Mouse (Mus musculus): Measurements from ENCODE around the gene Bbs9. TPM values are rescaled to one million over a fixed set of nuclear protein-coding genes. Genes with fewer than 3 reads are reported as not detected.

Gene Bbs9
- polyA plus RNA-seq, 1 experiment from 2014 or later = 8.2 TPM

- H3K9ac ChIP-seq (ENCODE audit: low read depth, low read length) = no peak overlapping the region
- no peaks in the 10 kb centered on the region for H3K36me3 ChIP-seq (ENCODE audit: control insufficient read depth, insufficient read depth, low read length)
- no peak overlapping the region for H3K4me3 ChIP-seq (ENCODE audit: low read depth, low read length)
- ATAC-seq (replicated peaks; ENCODE audit: insufficient number of reproducible peaks, low FRiP score, low TSS enrichment) = no peak
- no peak overlapping the region for H3K27ac ChIP-seq (ENCODE audit: low read depth, low read length)
- no peaks in the 10 kb centered on the region for H3K4me1 ChIP-seq (ENCODE audit: control insufficient read depth, insufficient read depth, low read length)
- 52% methylated on average over 13 of the region's 13 CpGs for WGBS (ENCODE audit: insufficient replicate concordance)
- H3K9me3 ChIP-seq (replicated peaks; ENCODE audit: control insufficient read depth, low read length) = no peaks in the 10 kb centered on the region
- H3K4me2 ChIP-seq = no peak overlapping the region
- H3K27me3 ChIP-seq (ENCODE audit: control insufficient read depth, insufficient read depth, low read length) = no peaks in the 10 kb centered on the region
Measured at GRCm38 (mm10) chr9:22557467-22557866, 82.0 kb downstream of the Bbs9 start.

GRCm38 (mm10) chr9:22563612-22564347 lies 88.3 kb downstream of the Bbs9 start:
- Histone ChIP-seq H3K36me3 (ENCODE audit: control insufficient read depth, insufficient read depth, low read length) (no peaks in the 10 kb centered on the region), H3K9me3 (replicated peaks; ENCODE audit: control insufficient read depth, low read length) (no peaks in the 10 kb centered on the region), H3K27ac (ENCODE audit: low read depth, low read length) (no peak overlapping the region), H3K9ac (ENCODE audit: low read depth, low read length) (no peak overlapping the region), H3K4me3 (ENCODE audit: low read depth, low read length) (no peak overlapping the region), H3K27me3 (ENCODE audit: control insufficient read depth, insufficient read depth, low read length) (no peaks in the 10 kb centered on the region), H3K4me2 (no peak overlapping the region), H3K4me1 (ENCODE audit: control insufficient read depth, insufficient read depth, low read length) (no peaks in the 10 kb centered on the region)
- WGBS (ENCODE audit: insufficient replicate concordance) = 82% methylated on average over 11 of the region's 11 CpGs
- no peak for ATAC-seq (replicated peaks; ENCODE audit: insufficient number of reproducible peaks, low FRiP score, low TSS enrichment)

- Histone ChIP-seq H3K9ac (ENCODE audit: low read depth, low read length) (no peak overlapping the region), H3K36me3 (ENCODE audit: control insufficient read depth, insufficient read depth, low read length) (no peaks in the 10 kb centered on the region), H3K27me3 (ENCODE audit: control insufficient read depth, insufficient read depth, low read length) (no peaks in the 10 kb centered on the region), H3K27ac (ENCODE audit: low read depth, low read length) (no peak overlapping the region), H3K4me2 (no peak overlapping the region), H3K4me1 (ENCODE audit: control insufficient read depth, insufficient read depth, low read length) (no peaks in the 10 kb centered on the region), H3K9me3 (replicated peaks; ENCODE audit: control insufficient read depth, low read length) (no peaks in the 10 kb centered on the region), H3K4me3 (ENCODE audit: low read depth, low read length) (no peak overlapping the region)
- no peak for ATAC-seq (replicated peaks; ENCODE audit: insufficient number of reproducible peaks, low FRiP score, low TSS enrichment)
- WGBS (ENCODE audit: insufficient replicate concordance) = 88% methylated on average over 5 of the region's 5 CpGs
Measured at GRCm38 (mm10) chr9:22567726-22568125, 92.2 kb downstream of the Bbs9 start.

- WGBS (ENCODE audit: insufficient replicate concordance) = 72% methylated on average over 14 of the region's 14 CpGs
- Histone ChIP-seq H3K4me2 (no peak overlapping the region), H3K36me3 (ENCODE audit: control insufficient read depth, insufficient read depth, low read length) (no peaks in the 10 kb centered on the region)
Measured at GRCm38 (mm10) chr9:22576426-22577139, 101.1 kb downstream of the Bbs9 start.

GRCm38 (mm10) chr9:22578266-22578665 lies 102.8 kb downstream of the Bbs9 start:
- H3K4me2 ChIP-seq = no peak overlapping the region
- H3K36me3 ChIP-seq (ENCODE audit: control insufficient read depth, insufficient read depth, low read length) = no peaks in the 10 kb centered on the region
- no peaks in the 10 kb centered on the region for H3K27me3 ChIP-seq (ENCODE audit: control insufficient read depth, insufficient read depth, low read length)
- no peak overlapping the region for H3K9ac ChIP-seq (ENCODE audit: low read depth, low read length)
- no peak overlapping the region for H3K27ac ChIP-seq (ENCODE audit: low read depth, low read length)
- no peaks in the 10 kb centered on the region for H3K9me3 ChIP-seq (replicated peaks; ENCODE audit: control insufficient read depth, low read length)
- no peak overlapping the region for H3K4me3 ChIP-seq (ENCODE audit: low read depth, low read length)
- 60% methylated on average over 3 of the region's 3 CpGs for WGBS (ENCODE audit: insufficient replicate concordance)
- no peaks in the 10 kb centered on the region for H3K4me1 ChIP-seq (ENCODE audit: control insufficient read depth, insufficient read depth, low read length)
- no peak for ATAC-seq (replicated peaks; ENCODE audit: insufficient number of reproducible peaks, low FRiP score, low TSS enrichment)

More at GRCm38 (mm10) chr9:22576426-22577139, 101.1 kb downstream of the Bbs9 start:
- Histone ChIP-seq H3K9me3 (replicated peaks; ENCODE audit: control insufficient read depth, low read length) (no peaks in the 10 kb centered on the region), H3K4me3 (ENCODE audit: low read depth, low read length) (no peak overlapping the region), H3K9ac (ENCODE audit: low read depth, low read length) (no peak overlapping the region), H3K27me3 (ENCODE audit: control insufficient read depth, insufficient read depth, low read length) (no peaks in the 10 kb centered on the region), H3K27ac (ENCODE audit: low read depth, low read length) (no peak overlapping the region), H3K4me1 (ENCODE audit: control insufficient read depth, insufficient read depth, low read length) (no peaks in the 10 kb centered on the region)
- no peak for ATAC-seq (replicated peaks; ENCODE audit: insufficient number of reproducible peaks, low FRiP score, low TSS enrichment)

- H3K4me2 ChIP-seq = no peak overlapping the region
- H3K9ac ChIP-seq (ENCODE audit: low read depth, low read length) = no peak overlapping the region
- no peaks in the 10 kb centered on the region for H3K27me3 ChIP-seq (ENCODE audit: control insufficient read depth, insufficient read depth, low read length)
- H3K9me3 ChIP-seq (replicated peaks; ENCODE audit: control insufficient read depth, low read length) = no peaks in the 10 kb centered on the region
- no peaks in the 10 kb centered on the region for H3K36me3 ChIP-seq (ENCODE audit: control insufficient read depth, insufficient read depth, low read length)
- H3K4me3 ChIP-seq (ENCODE audit: low read depth, low read length) = no peak overlapping the region
- H3K27ac ChIP-seq (ENCODE audit: low read depth, low read length) = no peak overlapping the region
- 79% methylated on average over 3 of the region's 3 CpGs for WGBS (ENCODE audit: insufficient replicate concordance)
- no peak for ATAC-seq (replicated peaks; ENCODE audit: insufficient number of reproducible peaks, low FRiP score, low TSS enrichment)
- no peaks in the 10 kb centered on the region for H3K4me1 ChIP-seq (ENCODE audit: control insufficient read depth, insufficient read depth, low read length)
Measured at GRCm38 (mm10) chr9:22584221-22584620, 108.7 kb downstream of the Bbs9 start.

- Histone ChIP-seq H3K4me1 (ENCODE audit: control insufficient read depth, insufficient read depth, low read length) (no peaks in the 10 kb centered on the region), H3K27ac (ENCODE audit: low read depth, low read length) (no peak overlapping the region), H3K27me3 (ENCODE audit: control insufficient read depth, insufficient read depth, low read length) (no peaks in the 10 kb centered on the region), H3K4me2 (no peak overlapping the region), H3K9me3 (replicated peaks; ENCODE audit: control insufficient read depth, low read length) (no peaks in the 10 kb centered on the region), H3K36me3 (ENCODE audit: control insufficient read depth, insufficient read depth, low read length) (no peaks in the 10 kb centered on the region), H3K9ac (ENCODE audit: low read depth, low read length) (no peak overlapping the region), H3K4me3 (ENCODE audit: low read depth, low read length) (no peak overlapping the region)
- no peak for ATAC-seq (replicated peaks; ENCODE audit: insufficient number of reproducible peaks, low FRiP score, low TSS enrichment)
- 95% methylated on average over 5 of the region's 5 CpGs for WGBS (ENCODE audit: insufficient replicate concordance)
Measured at GRCm38 (mm10) chr9:22593032-22593431, 117.5 kb downstream of the Bbs9 start.

- H3K4me2 ChIP-seq = no peak overlapping the region
- no peak for ATAC-seq (replicated peaks; ENCODE audit: insufficient number of reproducible peaks, low FRiP score, low TSS enrichment)
- H3K4me1 ChIP-seq (ENCODE audit: control insufficient read depth, insufficient read depth, low read length) = no peaks in the 10 kb centered on the region
- no peaks in the 10 kb centered on the region for H3K27me3 ChIP-seq (ENCODE audit: control insufficient read depth, insufficient read depth, low read length)
- WGBS (ENCODE audit: insufficient replicate concordance) = 53% methylated on average over 2 of the region's 2 CpGs
- H3K27ac ChIP-seq (ENCODE audit: low read depth, low read length) = no peak overlapping the region
- no peaks in the 10 kb centered on the region for H3K9me3 ChIP-seq (replicated peaks; ENCODE audit: control insufficient read depth, low read length)
- H3K9ac ChIP-seq (ENCODE audit: low read depth, low read length) = no peak overlapping the region
- H3K4me3 ChIP-seq (ENCODE audit: low read depth, low read length) = no peak overlapping the region
- H3K36me3 ChIP-seq (ENCODE audit: control insufficient read depth, insufficient read depth, low read length) = no peaks in the 10 kb centered on the region
Measured at GRCm38 (mm10) chr9:22596650-22597049, 121.1 kb downstream of the Bbs9 start.
